Mouse (Mus musculus) left cerebral cortex, postnatal 36 days (tissue): Measurements from ENCODE around the gene Ldah. TPM values are rescaled to one million over a fixed set of nuclear protein-coding genes. Genes with fewer than 3 reads are reported as not detected.

Source experiments
- DNase-seq, 2 experiments: peaks; one replicate each; pipeline ENCODE4 v3.0.0; 2021 to 2022; ENCODE audit warnings: low spot score in 2 of 2, mixed read lengths in 1 of 2
- intact Hi-C: fragments of 180-260 bp; cut with DNase I; formaldehyde crosslinking; loops from one replicate; pipeline ENCODE4 v1.15.1; 2025
- total RNA-seq, 2 experiments: library from RNA; stranded (reverse); gene quantifications; 2 replicates each; pipeline ENCODE4 v1.2.3; 2021

Gene Ldah
- total RNA-seq, 2 experiments from 2014 or later: 35.6 to 40.0 TPM

- intact Hi-C loops: no loop called here
- no peak for DNase-seq
Observed at GRCm38 (mm10) chr12:8273471-8274171, 65.7 kb downstream of the Ldah start.

GRCm38 (mm10) chr12:8275424-8275823 lies 67.5 kb downstream of the Ldah start:
- no peak for DNase-seq
- intact Hi-C loops: no loop called here

GRCm38 (mm10) chr12:8281225-8282017 lies 73.5 kb downstream of the Ldah start:
- DNase-seq: no peak
- intact Hi-C loops: no loop called here

DNA sequence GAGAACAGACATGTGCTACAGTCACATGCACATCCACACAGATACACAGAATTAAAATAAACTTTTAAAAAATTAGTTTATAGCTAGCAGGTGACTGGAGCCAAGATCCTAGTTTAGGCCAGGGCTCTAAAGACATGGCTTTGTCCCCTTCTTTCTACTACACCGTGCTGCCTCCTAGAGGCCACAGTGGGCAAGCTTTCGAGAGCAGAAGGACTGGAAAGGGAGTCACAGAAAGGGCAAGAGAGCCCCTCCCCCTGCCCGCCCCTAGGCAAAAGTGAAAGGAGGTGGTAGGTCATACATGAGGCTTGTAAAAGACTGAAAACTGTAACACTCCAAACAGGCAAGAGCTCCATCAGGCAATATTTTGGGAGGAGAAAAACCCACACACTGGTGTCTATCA lies 80.1 kb downstream of the Ldah start:
- no peak for DNase-seq
- intact Hi-C loops: no loop called here

GRCm38 (mm10) chr12:8289099-8289498 lies 81.2 kb downstream of the Ldah start:
- no peak for DNase-seq
- intact Hi-C loops: no loop called here

GRCm38 (mm10) chr12:8289499-8289898 lies 81.6 kb downstream of the Ldah start:
- intact Hi-C loops: no loop called here
- DNase-seq: no peak

DNA sequence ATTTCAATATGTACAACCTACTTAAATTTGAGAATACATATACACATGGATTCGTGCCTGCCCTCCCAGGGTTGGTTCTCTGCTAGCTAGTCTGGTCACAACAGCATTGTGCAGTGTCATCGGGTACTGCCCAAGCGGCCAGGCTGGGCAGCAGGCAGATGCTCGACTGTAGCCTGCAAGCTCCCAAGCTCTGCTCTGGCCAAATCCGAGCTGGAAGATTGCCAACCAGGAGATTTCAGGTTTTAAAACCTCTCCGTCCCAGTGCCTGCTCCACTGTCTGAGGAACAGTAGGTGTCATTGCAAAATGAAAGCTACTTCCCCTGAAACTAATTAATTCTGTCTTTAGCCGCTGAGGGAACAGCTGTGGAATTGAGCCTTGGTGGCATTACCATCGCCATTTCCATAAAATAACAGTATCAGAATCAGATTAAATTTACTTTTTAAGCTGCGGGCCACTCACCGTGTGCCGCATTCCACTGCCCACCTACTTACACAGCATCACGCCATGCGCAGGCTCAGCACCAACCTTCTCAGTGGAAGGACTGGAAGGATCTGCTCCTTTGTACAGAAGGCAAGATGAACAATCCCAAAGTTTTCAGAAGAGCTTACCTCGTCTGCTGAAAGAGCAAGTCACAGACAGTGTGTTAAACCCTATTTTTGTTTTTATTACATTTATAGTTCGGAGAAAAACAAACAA lies 83.4 kb downstream of the Ldah start:
- no peak for DNase-seq
- intact Hi-C loops: no loop called here

GRCm38 (mm10) chr12:8295307-8295913 lies 87.5 kb downstream of the Ldah start:
- intact Hi-C loops: no loop called here
- no peak for DNase-seq

DNA sequence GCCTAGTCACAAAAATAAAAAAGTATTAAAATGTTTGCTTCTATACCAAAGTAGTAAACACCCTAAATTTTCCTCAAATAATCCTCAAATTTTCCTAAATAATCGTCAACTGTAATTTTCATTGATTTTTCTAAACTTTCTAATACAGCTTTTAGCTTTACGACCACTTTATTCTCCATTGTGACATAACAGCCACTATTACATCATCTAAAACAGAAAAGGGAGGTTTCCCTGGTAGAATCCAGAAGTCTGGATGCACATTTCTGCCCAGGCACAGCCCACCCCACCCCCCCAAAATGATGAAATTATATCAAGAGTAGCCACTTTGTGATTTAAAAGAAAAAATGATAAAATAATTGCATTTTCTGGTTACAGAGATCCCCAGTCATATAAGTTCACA lies 88.2 kb downstream of the Ldah start:
- intact Hi-C loops: no loop called here
- DNase-seq: no peak

DNA sequence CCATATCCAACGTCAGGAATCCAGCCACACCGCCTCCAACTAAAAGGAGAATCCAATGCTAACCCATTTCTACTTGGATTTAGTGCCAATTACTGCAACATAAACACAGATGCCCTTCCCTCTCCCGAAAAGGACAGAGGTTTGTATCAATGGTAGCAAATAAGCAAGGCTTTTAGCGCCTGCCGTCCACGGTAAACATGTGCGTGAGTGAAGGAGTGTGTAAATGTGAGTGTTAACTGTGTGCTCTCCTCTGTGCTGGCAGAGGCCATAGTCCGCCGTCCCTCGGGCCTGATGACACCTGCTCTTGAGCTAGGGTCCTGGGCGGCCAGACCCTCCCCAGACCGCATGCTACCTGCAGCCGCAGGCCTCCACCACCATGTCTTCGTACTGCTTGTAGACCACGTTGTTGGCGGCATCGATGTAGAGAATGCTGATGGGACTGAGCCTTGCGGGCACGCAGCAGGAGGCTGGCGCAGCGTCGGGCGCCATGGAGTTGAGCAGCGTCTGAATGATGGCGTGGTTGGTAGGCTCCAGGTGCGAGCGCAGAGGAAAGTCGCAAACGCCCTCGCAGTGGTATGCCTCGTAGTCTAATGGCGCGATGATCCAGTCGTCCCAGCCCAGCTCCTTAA lies 89.8 kb downstream of the Ldah start:
- intact Hi-C loops: no loop called here
- DNase-seq: peak in 1 of 2 experiments; percentile 25

DNA sequence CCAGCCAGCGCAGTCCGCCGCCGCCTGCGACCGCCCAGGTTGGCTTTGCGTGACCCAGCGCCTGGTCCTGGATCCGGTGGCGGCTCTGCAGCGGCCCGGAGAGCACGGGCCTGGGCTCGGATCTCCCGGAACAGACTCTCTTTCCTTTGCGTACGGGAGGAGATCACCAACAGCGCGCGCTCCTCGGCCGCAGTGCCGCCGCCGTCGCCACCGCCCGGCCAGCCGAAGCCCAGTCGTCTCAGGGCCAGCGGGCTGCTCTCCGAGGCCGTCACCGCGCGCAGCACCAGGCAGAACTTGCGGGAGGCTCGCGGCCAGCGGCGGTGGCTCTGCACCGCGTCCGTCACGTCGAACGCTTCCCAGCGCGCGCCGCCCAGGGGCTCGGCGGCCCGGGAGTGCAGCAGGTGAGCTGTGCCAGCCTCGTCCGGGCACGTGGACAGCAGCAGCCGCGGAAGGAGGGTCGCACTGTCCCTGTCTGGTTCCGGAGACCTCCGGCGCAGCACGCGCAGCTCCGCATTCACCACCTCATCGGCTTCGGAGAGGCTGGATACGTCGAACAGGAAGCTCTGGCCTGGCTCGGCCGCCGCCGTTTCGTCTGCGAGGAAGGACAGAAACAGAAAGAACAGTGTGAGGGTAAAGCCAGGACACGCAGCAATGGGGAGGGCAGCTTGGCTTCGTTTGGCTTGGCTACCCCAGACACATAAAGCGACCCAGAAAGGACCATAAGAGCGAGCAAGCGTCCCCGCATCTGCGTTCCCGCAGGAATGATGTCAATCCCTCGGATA lies 90.6 kb downstream of the Ldah start:
- DNase-seq: no peak
- intact Hi-C loops: no loop called here

- intact Hi-C loops: no loop called here
Observed at GRCm38 (mm10) chr12:8299143-8300110, 91.5 kb downstream of the Ldah start.

DNA sequence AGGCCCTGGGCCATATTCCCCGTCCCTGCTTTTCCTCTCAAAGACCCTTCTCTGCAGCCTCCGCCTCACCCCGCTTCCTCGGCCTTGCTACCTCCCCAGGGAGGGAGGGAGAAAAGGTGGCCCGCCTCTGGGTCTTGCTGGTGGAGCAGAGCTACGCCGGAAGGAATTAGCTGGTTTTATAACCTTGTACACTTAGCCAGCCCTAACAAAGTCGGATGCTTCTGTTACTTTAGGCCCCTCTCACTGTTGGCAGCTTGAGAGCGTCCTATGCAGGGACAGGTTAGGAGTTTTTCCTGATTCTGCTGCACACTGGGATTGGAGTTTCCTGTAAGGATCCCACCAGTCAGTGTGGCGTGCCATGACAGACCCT lies 92.2 kb downstream of the Ldah start:
- DNase-seq: no peak
- intact Hi-C loops: no loop called here

More at GRCm38 (mm10) chr12:8299143-8300110, 91.5 kb downstream of the Ldah start:
- no peak for DNase-seq

DNA sequence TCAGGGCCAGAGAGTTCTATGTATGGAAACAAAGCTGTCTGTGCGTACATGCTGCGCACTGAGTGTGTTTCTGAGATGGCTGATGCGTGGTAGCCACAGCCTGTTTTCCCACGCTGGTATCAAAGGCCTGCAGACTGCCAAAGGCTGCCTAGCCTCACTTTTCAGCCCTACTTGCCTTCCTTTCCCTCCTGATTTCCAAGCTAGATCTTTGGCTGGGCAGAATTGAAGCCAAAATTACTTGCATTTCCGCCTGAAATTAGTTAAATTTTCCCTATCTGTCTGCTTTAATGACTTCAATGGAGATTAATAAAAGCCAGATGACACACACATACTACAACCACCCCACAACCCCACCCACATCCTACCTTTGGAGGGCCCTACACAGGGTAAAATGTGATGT lies 92.6 kb downstream of the Ldah start:
- intact Hi-C loops: no loop called here

GRCm38 (mm10) chr12:8301011-8301814 lies 93.3 kb downstream of the Ldah start:
- intact Hi-C loops: no loop called here

More for the DNA sequence above, 92.6 kb downstream of the Ldah start:
- no peak for DNase-seq

DNA sequence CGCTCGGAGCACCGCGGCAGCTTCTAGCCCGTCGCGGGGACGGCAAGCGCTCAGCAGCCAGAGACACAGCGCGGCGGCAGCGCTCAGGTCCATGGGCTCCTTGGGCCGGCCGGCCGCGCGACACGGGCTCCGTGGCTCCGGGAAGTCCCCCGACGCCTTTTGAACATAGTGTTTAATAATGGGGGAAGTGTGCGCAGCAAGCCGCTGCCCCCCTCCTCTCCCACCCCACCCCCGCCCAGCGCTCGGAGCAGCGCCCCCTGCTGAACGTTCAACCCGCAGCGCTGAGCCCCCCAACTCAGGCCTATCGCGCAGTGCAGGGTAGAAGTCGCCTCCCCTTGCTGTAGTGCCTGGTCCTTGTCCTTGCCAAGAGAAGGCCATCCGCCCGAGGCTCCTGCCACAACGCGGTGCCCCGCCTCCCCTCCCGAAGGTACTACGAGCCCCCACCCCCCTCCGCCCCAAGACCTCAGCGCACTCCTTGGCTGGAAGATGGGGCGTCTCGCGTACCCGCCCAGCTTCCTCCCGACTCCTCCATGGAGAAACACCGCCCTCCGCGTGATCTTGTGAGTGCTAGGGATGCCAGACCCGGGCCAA lies 94.0 kb downstream of the Ldah start, which contains the start of gene Gdf7:
Gene Gdf7 (minus strand): TSS at position 114 of the 591 bp plus-strand sequence.
- intact Hi-C loops: no loop called here
- no peak for DNase-seq

More at GRCm38 (mm10) chr12:8301011-8301814, 93.3 kb downstream of the Ldah start:
- no peak for DNase-seq
